Mouse (Mus musculus) thymus, postnatal 14 days (tissue): ENCODE results near the gene Polg2.
A peak's percentile ranks its signal among the peaks of the same experiment; 100 is the strongest.
"Not testable (repeated sequence)": the region's sequence is repeated elsewhere in the genome, so short reads cannot be mapped to it uniquely, and the experiment has no call there.

Experiments used
- DNase-seq: peaks from one replicate; pipeline ENCODE4 v3.0.0; 2021

The Polg2 gene

DNA sequence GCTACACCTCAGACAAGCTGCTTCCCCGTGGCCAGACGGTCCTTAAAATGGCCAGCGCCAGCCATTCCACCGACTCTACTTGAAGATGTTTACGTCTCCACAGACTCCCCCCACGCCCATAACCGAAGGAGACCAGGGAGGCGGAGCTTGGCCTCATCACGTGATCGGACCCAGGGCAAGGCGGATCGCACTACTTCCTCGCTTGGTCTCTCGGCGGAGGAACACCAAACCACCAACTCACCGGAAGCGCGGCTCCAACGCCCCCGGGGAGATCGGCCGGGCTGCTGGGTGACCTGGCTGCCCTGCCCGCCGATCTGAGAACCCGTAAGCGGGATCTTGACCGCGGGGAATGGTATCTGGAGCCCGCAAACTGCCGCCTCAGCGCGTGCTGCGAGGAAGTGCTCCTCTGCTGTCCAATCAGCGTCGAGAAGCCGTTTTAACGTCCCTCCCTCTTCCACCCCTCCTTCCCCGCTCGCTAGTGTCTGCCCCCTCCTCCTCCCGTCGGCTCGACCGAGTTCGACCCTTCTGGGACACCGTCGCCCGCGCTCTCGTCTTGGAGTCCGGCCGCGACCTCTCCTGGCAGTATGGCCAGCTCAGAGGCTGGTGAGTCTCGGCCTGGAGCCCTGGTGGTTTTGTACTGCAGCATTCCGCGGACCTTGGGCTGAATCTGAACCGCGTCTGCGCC is 9.6 kb upstream of the Polg2 start, which contains the start of the genes Ddx5 and Cep95:
TSS of gene Ddx5 (minus strand) at position 411 of the 685 bp plus-strand sequence.
TSS of gene Cep95 (plus strand) at position 478 of the 685 bp plus-strand sequence.
- DNase-seq, result peak; percentile 99

DNA sequence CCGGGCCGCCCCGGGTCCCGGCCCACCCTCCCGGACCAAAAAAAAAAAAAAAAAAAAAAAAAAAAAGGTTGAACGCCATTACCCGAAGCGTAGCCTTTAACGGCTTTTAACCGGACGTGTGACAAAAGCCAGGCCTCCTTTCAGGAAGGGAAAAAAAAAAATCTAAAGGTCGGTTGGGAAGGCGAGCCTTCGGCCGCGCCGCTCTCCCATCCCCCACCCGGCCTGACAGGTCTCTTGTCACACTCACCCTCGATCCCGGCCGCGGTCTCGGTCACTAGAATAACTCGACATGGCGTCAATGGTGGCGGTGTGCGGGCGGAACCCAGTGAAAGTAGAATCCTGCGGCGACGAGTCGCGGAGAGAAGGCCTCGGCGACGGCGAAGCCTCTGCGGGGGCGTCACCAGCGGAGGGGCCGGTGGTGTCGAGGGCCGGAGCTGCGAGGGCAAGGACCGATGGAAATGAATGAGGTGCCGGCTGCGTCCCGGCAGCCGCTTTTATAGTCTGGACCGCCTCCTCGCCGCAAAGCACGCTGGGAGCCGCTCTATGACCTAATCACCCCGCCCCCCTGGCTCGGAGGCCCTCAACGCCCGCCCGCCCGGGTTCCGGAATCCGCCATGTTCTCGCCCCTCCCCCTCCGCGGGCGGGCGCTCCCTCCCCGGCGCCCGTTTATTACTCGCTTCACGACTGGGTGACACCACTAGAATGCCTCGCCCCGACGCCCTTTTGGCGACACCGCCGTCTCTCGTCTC is 8.9 kb upstream of the Polg2 start:
- peak; percentile 100 for DNase-seq

DNA sequence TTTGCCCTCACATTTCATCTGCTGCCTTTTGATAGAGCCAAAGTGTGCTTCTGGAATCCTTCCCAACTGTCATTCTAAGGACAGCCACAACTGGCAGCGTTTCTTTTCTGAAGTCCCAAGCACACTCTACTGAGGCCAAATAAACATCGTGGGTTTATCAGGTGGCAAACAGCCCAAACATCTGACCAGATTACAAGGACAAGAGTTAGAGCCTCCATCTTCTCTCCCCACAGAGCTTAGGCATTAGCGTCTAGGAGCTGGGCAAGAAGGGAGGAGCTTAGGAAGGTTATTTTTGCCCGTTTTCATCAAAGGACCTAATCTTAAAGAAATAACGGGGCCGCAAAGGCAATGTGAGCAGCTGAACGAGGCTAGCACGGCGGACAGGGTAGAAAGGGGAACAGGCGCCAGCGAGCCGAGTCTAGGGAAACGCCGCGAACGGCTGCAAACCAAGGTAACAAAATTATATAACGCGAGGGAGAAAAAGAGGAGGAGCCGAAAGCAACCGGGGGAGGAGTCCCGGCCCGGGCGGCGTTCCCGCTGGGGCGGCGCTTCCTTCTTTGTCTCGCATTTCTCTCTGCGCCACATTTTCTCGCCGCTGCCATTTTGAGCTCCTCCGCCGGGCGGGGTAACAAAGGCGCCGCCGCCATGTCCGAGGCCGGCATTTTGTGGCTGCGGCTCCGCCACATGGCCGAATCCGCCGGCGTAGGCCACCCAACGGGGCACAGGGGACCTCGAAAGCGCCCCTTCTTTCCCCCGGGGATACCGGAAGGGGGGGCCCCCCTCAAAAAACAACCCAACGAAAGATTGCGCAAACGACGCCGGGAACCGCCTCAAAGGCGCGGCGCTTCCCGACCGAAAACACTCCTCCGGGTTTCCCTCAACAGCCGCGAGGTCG is 8.0 kb upstream of the Polg2 start:
- DNase-seq, result peak; percentile 93

DNA sequence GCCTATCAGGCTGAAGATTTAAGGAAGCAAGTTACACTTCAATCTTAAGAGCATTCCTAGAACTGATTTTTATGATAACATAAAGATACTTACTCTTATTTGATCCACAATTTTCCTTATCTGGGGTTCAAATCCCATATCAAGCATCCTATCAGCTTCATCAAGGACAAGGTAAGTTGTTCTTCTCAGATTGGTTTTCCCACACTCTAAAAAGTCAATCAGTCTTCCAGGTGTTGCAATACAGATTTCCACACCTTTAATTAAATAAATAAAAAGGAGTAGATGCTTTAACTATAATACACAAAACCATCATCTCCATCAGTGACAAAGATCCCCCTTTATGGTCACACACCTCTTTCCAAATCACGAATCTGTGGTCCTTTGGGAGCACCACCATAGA is 5.7 kb upstream of the Polg2 start:
- DNase-seq, result no peak

DNA sequence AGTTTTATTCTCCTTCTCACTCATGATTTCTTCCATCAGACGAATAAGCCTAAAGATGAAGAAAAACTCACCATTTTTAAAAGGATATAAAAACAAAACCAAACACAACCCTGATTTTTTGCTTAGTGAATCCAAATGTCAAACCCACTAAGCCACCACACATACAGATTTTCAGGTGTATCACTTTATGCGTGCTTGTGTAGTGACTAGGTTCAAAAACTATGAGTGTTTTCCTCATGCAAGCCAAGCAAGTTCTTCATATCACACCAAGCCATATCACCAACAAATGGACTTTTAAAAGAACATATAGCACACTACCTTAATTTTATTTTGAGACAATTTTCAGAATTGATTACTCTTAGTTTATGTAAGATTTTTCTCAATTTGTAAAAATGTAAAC is 5.1 kb upstream of the Polg2 start:
- no peak for DNase-seq

DNA sequence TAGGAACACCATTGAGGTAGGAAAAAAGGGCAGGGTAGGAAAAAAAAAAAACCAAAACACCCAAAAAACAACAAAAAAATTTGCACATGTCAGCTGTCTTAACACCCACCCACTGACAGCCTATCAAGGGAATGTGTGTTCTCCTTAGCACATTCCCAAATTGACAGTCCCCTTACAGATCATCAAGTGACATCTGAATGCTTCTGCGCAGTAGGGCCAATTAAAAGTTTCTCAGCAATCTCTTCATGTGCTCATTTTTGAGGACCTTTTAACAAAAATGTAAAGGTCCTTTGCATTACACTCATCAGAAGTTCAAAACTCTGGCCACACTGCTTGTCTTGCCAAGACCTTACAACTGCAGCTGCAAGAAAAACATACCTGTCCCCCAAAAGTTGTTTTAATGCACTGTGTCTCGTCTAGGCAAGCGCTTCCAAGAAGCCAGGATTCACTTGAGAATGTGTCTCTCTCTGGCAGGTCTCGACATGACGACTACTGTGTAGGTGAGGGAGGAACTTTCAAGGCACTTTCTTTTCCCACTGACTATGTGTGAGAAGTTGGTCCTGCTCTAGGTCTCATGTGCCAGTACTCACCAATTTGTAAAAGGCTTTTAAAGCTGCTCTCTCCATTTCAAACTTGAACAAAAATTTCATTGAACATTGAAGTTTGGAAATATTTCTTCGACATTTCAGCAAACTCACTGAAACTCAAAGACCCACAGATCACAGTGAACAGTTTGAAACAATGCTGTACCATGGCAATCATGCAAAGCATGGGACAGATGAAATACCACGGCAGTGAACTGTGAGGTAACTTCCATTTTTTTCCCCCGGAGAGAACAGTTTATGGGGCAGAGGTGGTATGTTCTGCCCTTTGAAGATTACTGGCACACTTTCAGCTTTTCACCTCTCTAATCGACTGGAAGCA is 3.8 kb upstream of the Polg2 start:
- DNase-seq, result no peak

DNA sequence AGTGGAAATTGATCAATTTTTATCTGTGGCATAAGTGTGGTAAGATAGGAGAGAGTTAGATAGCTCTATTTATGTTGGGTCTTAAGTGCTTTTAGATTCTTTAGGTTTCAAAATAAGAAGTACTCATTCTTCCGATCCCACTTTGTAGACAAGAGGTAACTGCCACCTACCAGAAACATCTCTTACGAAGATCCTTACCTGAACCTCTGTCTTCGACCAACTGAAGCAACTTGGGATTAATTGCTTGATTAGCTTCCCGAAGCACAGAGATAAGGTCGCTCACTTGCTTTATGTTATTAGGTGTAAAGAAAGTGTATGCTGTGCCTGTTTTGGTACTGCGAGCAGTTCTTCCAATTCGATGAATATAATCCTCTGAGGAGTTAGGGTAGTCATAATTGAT is 2.9 kb upstream of the Polg2 start:
- DNase-seq, result not testable (repeated sequence)

DNA sequence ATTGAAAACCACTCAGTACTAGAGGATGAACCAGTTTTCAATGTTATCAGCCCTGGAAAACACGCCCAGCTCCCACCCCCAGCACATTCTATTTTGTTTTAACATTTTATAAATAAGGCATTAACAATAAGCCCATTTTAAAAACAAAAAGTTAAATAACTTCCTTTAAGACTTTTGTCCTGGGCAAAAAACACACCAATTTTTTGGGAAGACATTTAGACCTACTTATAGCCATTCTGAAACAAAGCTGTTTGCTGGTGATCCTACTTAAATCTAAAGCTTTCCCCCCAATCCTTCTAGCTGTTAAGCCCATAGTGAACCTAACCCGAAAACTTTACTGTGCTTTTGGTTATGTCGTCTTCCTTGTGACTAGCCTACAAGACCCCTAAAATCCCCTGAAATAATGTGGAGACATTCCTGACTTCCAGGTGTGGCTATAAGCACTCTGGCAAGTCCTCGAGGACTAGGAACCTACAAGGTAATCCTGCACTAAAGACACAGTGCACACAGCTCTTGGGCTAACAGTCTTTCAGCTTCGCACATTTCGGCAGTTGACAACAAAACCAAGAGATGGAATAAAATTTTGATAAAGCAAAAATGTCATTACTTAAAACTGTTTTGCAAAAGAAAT is 1.4 kb upstream of the Polg2 start:
- DNase-seq, result no peak

DNA sequence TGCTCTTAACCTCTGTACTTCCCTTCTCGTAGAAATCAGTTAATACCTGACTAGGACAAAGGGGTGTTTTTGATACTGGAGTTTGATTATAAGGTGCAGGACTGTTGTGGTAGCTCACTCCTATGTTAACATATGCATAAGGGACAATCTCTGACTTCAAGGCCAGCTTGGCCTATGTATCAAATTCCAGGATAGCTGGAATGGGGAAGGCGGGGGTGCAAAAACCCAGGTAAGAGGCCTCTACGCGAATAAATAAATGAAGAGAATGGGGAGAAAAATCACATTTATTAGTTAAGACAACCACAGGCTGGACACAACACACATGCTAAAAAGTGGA is 720 bp upstream of the Polg2 start:
- no peak for DNase-seq

DNA sequence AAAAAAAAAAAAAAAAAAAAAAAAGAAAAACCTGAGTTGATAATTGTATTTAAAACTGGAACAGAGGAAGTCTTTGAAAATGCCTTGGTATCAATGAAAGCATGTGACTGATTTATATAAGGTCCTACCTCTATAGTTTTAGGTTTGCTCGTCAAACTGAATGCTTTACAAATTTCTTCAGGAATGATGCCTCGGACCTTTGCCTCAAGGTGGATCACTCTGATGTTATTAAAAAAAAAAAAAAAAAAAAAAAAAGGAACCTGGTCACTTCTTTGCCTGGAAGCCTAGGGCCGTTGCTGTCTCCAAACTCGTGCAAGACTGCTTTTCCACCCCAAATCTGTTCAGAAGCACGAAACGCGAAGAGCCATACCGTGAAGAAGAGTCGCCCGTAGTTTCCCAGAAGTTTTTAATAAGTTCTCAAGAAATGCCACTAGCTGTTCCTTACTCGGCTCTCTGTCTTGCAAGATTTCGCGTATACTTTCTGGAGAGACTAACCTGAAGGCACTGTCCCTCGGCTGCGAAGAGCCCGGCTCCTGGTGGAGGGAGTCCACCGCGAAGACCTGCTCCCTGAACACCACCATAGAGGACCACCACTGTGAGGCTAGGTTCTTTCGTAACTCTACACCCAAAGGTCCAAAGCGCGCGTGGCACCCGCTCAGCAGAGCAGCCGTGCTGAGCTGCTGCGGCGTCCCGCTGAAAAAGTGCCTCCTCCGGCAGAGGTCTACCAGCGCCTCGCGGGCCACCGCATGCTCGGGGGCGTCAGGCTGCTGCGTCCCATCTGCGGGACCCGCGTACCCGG is 549 bp downstream of the Polg2 start:
- no peak for DNase-seq

DNA sequence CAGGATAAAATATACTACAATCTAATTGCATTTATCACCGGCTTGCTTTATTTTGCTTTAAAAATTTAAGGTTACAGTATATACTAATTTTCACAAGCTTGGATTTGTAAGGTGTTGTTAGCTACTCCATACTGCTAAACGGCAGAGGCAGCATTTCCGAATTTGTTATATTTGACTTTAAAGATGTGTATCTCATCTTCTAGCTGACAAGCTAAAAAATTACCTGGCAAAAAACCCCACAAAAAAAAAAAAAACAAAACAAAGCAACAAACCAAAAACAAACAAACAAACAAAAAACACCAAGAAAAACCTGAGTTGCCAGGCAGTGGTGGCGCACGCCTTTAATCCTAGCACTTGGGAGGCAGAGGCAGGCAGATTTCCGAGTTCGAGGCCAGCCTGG is 1.2 kb downstream of the Polg2 start:
- no peak for DNase-seq

DNA sequence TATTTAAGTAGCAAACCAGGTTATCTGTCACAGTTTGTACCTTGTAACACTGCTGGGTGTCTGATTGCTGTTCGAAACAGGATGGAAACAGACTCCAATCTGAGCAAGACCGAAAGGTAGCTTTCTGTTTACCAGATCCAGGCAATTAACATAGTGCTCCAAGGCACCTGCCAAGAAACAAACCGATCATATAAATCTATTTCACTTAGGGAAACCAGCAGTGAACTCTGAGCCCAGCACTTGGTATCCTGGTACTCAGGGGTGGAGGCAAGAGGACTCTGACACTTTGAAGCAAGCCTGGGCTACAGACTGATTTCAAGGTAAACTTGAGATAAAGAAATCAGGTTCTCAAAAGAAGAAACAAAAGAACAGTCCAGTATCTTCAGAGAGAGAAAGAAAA is 1.9 kb downstream of the Polg2 start:
- no peak for DNase-seq

DNA sequence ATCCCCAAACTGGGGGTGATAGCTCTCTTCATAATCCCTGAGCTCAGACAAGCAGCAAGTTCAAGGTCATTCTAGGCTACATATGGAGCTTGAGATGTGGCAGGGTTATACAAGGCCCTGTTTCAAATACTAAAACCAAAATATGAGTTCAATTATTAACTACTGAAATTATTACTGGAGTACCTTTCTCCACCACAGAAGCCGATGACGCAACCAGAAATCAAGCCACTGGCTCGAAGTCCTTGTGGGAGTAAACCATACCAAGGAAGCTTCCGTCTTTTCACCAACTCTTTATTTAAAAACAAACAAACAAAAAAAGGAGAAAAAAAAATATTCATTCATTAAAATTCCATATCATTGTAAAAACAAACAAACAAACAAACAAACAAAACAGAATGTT is 2.4 kb downstream of the Polg2 start:
- no peak for DNase-seq

DNA sequence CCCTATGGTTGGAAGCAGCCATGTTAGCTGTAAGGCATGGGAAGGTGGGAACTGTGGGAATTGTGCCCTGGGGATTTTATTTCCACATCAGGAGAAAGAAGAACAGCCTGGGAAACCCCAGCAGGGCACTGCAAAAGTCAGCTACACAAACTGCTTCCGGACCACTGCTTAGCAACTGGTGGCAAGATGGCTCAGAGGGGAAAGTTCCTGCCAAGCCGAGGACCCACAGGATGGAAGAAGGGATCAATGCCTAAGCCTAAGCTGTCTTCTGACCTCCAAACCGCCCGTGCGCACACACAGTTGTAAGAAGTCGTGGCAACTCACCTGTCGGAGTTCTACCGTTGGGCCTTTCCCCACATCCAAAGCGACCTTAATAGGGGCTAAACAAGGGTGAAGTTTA is 6.3 kb downstream of the Polg2 start:
- no peak for DNase-seq

DNA sequence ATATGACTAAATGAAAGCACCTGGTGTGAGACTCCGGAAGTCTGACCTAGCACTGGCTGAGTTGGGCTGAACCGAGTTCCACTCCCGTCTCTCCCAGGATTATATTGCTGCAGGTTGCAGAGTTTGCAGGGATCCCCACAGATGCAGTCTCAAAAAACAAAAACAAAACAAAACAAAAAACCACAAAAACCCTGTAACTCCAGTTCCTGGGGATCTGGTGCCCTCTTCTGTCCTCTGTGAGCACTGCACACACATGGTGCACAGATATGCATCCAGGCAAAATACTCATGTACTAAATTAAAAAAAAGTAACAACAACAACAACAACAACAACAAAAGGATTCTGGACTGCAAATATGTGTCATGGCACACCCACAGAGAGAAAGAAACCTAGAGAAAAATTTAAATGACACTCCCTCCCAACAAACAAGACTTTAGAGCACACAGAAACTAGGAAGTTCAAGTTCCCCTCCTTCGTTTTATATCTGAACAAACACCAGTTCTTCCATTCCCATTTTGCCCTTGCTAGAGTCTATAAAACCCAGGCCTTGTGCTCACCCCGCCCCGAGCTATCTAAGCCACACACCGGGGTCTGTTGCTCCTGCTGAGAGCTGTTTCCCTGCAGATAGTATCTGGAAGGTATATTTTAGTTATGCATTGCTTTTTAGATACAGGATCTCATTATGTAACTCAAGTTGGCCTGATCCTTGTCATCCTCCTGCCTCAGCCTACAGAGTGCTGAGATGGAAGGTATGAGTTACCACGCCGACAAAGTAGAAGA is 9.0 kb downstream of the Polg2 start:
- DNase-seq, result peak; percentile 70

DNA sequence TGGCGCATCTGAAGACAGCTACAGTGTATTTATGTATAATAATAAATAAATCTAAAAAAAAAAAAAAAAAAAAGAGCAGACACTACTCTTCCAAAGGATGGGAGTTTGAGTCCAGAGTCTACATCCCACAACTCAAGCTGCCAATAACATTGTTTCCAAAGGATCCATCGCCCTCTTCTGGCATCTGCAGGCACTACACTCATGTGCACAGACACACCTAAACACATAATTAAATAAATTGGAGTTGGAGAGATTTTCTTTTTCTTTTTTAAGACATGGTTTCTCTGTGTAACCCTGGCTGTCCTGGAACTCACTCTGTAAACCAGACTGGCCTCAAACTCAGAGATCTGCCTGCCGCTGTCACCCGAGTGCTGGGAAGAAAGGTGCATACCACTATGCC is 11.8 kb downstream of the Polg2 start:
- no peak for DNase-seq

DNA sequence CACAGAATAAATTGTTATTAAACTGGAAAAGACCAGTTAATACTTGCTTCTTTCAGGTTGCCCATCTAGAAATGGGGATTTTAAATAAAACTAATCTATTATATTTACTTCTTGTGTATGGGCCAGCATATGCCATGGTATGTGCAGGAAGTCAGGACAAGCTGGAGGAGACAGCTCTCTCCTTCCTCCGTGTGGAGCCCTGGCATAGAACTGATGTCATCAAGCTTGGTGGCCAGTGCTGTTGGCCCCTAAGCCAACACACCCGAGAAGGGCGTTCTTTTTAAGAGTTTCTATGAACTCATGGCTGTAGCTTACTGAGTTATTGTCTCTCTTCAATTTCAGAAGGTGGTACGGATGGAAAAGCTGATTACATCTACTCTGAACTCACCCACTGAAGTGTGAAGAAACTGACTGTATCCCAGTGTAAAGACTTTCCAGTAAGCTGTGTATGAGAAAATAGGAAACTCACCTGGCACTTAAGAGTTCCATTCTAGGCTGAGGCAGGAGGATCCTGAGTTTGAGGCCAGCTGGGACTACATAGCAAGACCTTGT is 12.7 kb downstream of the Polg2 start:
- no peak for DNase-seq

DNA sequence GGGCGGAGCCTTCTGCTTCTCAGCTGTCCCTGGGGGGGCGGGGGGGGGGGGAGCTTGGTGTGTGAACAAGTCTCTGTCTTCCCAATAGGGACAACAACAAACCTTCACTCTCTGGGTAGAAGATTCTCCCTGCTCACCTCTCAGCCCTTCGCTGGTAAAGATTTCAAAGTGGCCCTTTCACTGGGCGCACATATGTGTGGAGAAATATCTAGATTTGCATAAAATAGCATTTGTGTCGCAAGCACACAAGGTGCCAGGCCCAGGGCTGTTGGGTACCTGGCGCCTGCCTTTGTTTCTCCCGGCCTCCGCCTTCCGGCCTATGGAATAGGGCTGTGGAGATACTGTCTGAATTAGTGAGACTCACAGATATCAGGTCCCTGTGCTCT is 16.5 kb downstream of the Polg2 start:
- no peak for DNase-seq

DNA sequence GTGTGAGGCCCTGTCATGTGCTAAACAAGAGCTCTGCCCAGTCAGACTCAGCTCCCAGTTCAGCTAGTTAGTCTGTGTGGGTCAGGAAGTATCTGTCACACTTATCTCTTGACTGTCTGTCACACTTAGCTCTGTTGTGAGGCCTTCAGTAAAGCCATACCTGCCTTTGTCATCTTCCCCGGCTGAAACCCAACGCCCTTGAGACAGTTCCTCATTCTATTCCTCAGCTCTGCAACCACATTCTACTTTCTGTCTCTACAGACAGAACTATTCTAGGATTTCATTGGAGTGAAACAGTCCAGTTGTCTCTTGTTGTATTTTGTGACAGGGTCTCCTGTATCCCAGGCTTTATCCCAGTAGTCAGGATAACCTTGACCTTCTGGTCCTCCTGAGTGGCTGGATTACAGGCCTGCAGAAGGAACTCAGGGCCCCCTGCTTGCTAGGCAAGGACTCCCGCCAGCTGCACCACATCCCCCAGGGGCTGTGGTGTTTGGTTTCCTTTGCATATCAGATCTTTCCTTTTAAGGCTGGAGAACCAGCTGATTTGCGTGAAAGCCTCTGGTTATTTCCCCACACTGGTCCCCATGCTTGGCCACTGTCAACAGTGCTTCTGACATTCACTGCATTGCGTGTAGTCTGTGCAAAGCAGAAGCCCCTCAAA is 17.1 kb downstream of the Polg2 start:
- DNase-seq, result peak; percentile 63
